Mouse (Mus musculus): ENCODE results near the gene Usp20. TPM values are rescaled to one million over a fixed set of nuclear protein-coding genes. Genes with fewer than 3 reads are reported as not detected.
A peak's percentile ranks its signal among the peaks of the same experiment; 100 is the strongest.

Usp20 gene
- polyA plus RNA-seq, 1 experiment: 5.1 TPM

DNA sequence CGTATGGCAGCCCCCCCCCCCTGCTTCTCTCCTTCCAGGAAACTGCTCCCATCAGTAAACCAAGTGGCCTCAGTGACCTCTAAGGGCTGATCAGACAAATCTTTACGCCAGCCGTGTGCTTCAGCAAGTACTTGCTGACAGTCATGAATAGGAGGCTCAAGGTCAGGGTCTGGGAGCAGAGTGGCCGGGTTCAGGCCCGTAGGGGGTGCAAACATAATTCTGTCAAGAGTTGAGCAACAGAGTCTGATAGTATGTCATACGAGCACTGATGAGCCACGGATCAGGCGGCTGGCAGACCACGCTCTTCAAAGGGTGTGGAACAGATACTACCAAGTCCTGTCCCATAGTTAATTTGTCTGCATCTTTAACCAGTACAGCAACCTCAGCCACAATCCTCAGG lies 8.1 kb downstream of the Usp20 start:
- Histone ChIP-seq H3K36me3 (ENCODE audit: control insufficient read depth, insufficient read depth, low read length) (no peaks in the 10 kb centered on the region), H3K27ac (ENCODE audit: insufficient read depth, low read depth, low read length) (no peak overlapping the region), H3K4me3 (ENCODE audit: low read depth, low read length) (no peak overlapping the region), H3K4me1 (ENCODE audit: control insufficient read depth, insufficient read depth, insufficient read length, low read length) (peaks cover 3% of the 10 kb centered on the region; the same call in 1 of the 2 replicates), H3K27me3 (ENCODE audit: control insufficient read depth, insufficient read depth, low read length) (no peaks in the 10 kb centered on the region)
- no peak for TF ChIP-seq CTCF (IDR thresholded peaks at IDR 0.05; ENCODE audit: extremely low read depth, insufficient read length, insufficient replicate concordance, low read depth, low read length)
- TF ChIP-seq POLR2A (IDR thresholded peaks at IDR 0.05; ENCODE audit: low read depth, low read length): no peak
- 86% methylated on average over 9 of the region's 9 CpGs for WGBS

DNA sequence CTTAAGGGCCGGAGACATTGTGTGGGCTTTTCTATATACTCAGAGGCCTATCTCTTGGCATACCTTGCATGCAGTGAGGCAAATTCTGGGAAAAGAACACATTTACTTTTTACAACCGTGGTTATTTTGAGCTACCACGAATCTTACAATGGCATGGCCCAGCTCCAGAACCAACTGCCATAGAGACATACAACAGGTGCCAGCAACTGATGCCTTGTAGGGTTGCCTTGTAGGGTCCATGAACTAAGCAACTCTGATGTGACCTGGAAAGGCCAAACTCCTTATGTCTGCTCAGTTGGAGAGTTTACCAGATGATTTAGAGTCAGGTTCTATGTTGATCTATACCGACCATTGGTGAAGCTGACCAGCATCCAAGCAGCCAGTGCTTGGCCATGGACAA lies 12.8 kb downstream of the Usp20 start:
- no peak for TF ChIP-seq POLR2A (IDR thresholded peaks at IDR 0.05; ENCODE audit: low read depth, low read length)
- Histone ChIP-seq H3K4me3 (ENCODE audit: low read depth, low read length) (no peak overlapping the region), H3K27ac (ENCODE audit: insufficient read depth, low read depth, low read length) (no peak overlapping the region), H3K36me3 (ENCODE audit: control insufficient read depth, insufficient read depth, low read length) (no peaks in the 10 kb centered on the region), H3K4me1 (ENCODE audit: control insufficient read depth, insufficient read depth, insufficient read length, low read length) (no peaks in the 10 kb centered on the region), H3K27me3 (ENCODE audit: control insufficient read depth, insufficient read depth, low read length) (no peaks in the 10 kb centered on the region)
- WGBS: 90% methylated on average over 4 of the region's 4 CpGs

DNA sequence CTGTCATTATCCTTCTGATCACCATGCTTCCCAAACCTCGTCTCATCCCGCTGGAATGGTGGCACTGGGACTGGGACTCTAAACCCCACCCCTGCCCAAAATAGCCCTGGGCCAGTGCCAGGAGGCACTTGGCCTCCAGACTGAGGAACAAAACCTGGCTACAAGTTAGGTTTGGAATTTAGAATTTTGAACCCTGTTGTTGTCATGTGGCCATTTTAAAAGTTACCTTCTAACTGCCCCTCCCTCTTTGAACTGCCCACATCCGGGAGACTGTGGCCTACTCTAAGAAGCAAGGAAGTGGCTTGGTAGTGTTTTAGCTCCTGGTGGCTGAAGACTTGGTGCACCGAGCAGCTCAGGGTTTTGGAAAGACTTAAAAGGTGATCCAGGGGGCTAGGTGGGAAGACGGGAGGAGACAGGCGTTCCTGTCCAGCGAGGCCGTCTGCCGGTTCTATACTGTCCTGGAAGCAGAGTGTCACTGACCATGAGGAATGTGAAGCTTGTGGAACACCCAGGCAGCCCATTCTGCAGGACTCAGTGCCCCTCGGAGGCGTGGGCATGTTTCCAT lies 13.4 kb downstream of the Usp20 start:
- no peak for TF ChIP-seq CTCF (IDR thresholded peaks at IDR 0.05; ENCODE audit: extremely low read depth, insufficient read length, insufficient replicate concordance, low read depth, low read length)
- TF ChIP-seq POLR2A (IDR thresholded peaks at IDR 0.05; ENCODE audit: low read depth, low read length): no peak
- no peaks in the 10 kb centered on the region for H3K4me1 ChIP-seq (ENCODE audit: control insufficient read depth, insufficient read depth, insufficient read length, low read length)
- no peaks in the 10 kb centered on the region; the same call in 1 of the 2 replicates for H3K36me3 ChIP-seq (ENCODE audit: control insufficient read depth, insufficient read depth, low read length)
- no peaks in the 10 kb centered on the region for H3K27me3 ChIP-seq (ENCODE audit: control insufficient read depth, insufficient read depth, low read length)
- H3K4me3 ChIP-seq (ENCODE audit: low read depth, low read length): peak overlapping the region; percentile 32
- no peak overlapping the region for H3K27ac ChIP-seq (ENCODE audit: insufficient read depth, low read depth, low read length)
- WGBS: 76% methylated on average over 11 of the region's 11 CpGs

- H3K4me3 ChIP-seq (ENCODE audit: low read depth, low read length): no peak overlapping the region
- TF ChIP-seq POLR2A (IDR thresholded peaks at IDR 0.05; ENCODE audit: low read depth, low read length) (no peak), CTCF (IDR thresholded peaks at IDR 0.05; ENCODE audit: extremely low read depth, insufficient read length, insufficient replicate concordance, low read depth, low read length) (no peak)
- no peaks in the 10 kb centered on the region for H3K27me3 ChIP-seq (ENCODE audit: control insufficient read depth, insufficient read depth, low read length)
- no peaks in the 10 kb centered on the region for H3K4me1 ChIP-seq (ENCODE audit: control insufficient read depth, insufficient read depth, insufficient read length, low read length)
- WGBS: 83% methylated on average over 8 of the region's 8 CpGs
- H3K36me3 ChIP-seq (ENCODE audit: control insufficient read depth, insufficient read depth, low read length): peaks cover 3% of the 10 kb centered on the region; the same call in 1 of the 2 replicates
- no peak overlapping the region for H3K27ac ChIP-seq (ENCODE audit: insufficient read depth, low read depth, low read length)
These were observed 16.6 kb downstream of the Usp20 start for GRCm38 (mm10) chr2:30998443-30999260.

- WGBS: 93% methylated on average over 10 of the region's 10 CpGs
- no peaks in the 10 kb centered on the region for H3K27me3 ChIP-seq (ENCODE audit: control insufficient read depth, insufficient read depth, low read length)
- peaks cover 6% of the 10 kb centered on the region for H3K36me3 ChIP-seq (ENCODE audit: control insufficient read depth, insufficient read depth, low read length)
- H3K27ac ChIP-seq (ENCODE audit: insufficient read depth, low read depth, low read length): no peak overlapping the region
- H3K4me3 ChIP-seq (ENCODE audit: low read depth, low read length): no peak overlapping the region
- TF ChIP-seq CTCF (IDR thresholded peaks at IDR 0.05; ENCODE audit: extremely low read depth, insufficient read length, insufficient replicate concordance, low read depth, low read length) (no peak), POLR2A (IDR thresholded peaks at IDR 0.05; ENCODE audit: low read depth, low read length) (no peak)
- no peaks in the 10 kb centered on the region for H3K4me1 ChIP-seq (ENCODE audit: control insufficient read depth, insufficient read depth, insufficient read length, low read length)
These were observed 20.8 kb downstream of the Usp20 start for GRCm38 (mm10) chr2:31002857-31003256.

GRCm38 (mm10) chr2:31005453-31005852 lies 23.4 kb downstream of the Usp20 start:
- WGBS: 80% methylated on average over 2 of the region's 2 CpGs
- Histone ChIP-seq H3K4me3 (ENCODE audit: low read depth, low read length) (no peak overlapping the region), H3K27ac (ENCODE audit: insufficient read depth, low read depth, low read length) (no peak overlapping the region), H3K27me3 (ENCODE audit: control insufficient read depth, insufficient read depth, low read length) (no peaks in the 10 kb centered on the region), H3K36me3 (ENCODE audit: control insufficient read depth, insufficient read depth, low read length) (peaks cover 8% of the 10 kb centered on the region), H3K4me1 (ENCODE audit: control insufficient read depth, insufficient read depth, insufficient read length, low read length) (no peaks in the 10 kb centered on the region)
- TF ChIP-seq POLR2A (IDR thresholded peaks at IDR 0.05; ENCODE audit: low read depth, low read length) (no peak), CTCF (IDR thresholded peaks at IDR 0.05; ENCODE audit: extremely low read depth, insufficient read length, insufficient replicate concordance, low read depth, low read length) (no peak)

DNA sequence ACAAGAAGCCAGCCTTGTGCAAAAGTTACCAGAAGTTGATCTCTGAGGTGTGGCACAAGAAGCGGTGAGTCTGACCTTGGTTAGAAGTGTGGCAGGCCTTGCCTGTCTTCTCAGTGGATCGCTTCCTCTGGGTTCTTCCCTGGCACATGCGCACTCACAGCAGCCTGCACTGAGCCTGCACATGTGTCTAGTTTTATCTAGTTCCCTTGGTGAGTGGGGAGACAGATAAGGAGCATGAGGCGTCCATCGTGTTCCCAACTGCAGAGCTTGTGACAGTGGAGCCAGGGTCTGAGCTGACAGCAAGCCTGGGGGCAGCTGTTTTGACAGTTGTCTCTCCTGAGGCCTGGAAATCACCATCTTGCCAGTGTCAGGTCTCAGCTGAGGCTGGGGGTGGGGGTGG lies 24.4 kb downstream of the Usp20 start:
- H3K4me3 ChIP-seq (ENCODE audit: low read depth, low read length): no peak overlapping the region
- TF ChIP-seq POLR2A (IDR thresholded peaks at IDR 0.05; ENCODE audit: low read depth, low read length) (no peak), CTCF (IDR thresholded peaks at IDR 0.05; ENCODE audit: extremely low read depth, insufficient read length, insufficient replicate concordance, low read depth, low read length) (no peak)
- peaks cover 8% of the 10 kb centered on the region for H3K36me3 ChIP-seq (ENCODE audit: control insufficient read depth, insufficient read depth, low read length)
- H3K4me1 ChIP-seq (ENCODE audit: control insufficient read depth, insufficient read depth, insufficient read length, low read length): no peaks in the 10 kb centered on the region
- no peak overlapping the region for H3K27ac ChIP-seq (ENCODE audit: insufficient read depth, low read depth, low read length)
- no peaks in the 10 kb centered on the region for H3K27me3 ChIP-seq (ENCODE audit: control insufficient read depth, insufficient read depth, low read length)
- 75% methylated on average over 5 of the region's 5 CpGs for WGBS

Data from small intestine, adult 2 months (tissue).